Mouse (Mus musculus) lung, postnatal 14 days (tissue): ENCODE results near the gene Pard6b.

Source experiments
- DNase-seq: peaks from one replicate; pipeline ENCODE4 v3.0.0; 2021

The Pard6b gene

GRCm38 (mm10) chr2:168145437-168145836 is 64.6 kb downstream of the Pard6b start:
- no peak for DNase-seq

- DNase-seq: no peak
These were observed 67.1 kb downstream of the Pard6b start for GRCm38 (mm10) chr2:168147722-168148432.

- no peak for DNase-seq
These were observed 68.4 kb downstream of the Pard6b start for GRCm38 (mm10) chr2:168149241-168149640.
